Mouse (Mus musculus) MEL (cell line): ENCODE data around the gene Tlk1.

Source experiments
- CTCF ChIP-seq, 3 experiments: IDR thresholded peaks in 2 of 3; conservative IDR thresholded peaks in 1 of 3; 2 replicates each; pipeline ENCODE4 v1.5.1; 2011 to 2012; ENCODE audit warnings: low read length in 3 of 3, low read depth in 2 of 3, mild to moderate bottlenecking in 2 of 3, improper control_type of control experiment in 1 of 3, inconsistent platforms in 1 of 3, mixed read lengths in 1 of 3, moderate library complexity in 1 of 3; ENCODE audit not compliant: control insufficient read depth in 1 of 3, insufficient read depth in 1 of 3, poor library complexity in 1 of 3, severe bottlenecking in 1 of 3
- KAT2A ChIP-seq: conservative IDR thresholded peaks from 2 replicates; pipeline ENCODE4 v1.6.1; 2012; ENCODE audit warnings: low read depth, low read length, improper control_type of control experiment, inconsistent platforms
- MAFK ChIP-seq: IDR thresholded peaks from 2 replicates; pipeline ENCODE4 v1.6.1; 2011; ENCODE audit warnings: low read depth, mild to moderate bottlenecking, low read length, improper control_type of control experiment, borderline replicate concordance
- MAX ChIP-seq: IDR thresholded peaks from 2 replicates; pipeline ENCODE4 v1.6.1; 2011; ENCODE audit warnings: low read length, improper control_type of control experiment
- MAZ ChIP-seq: IDR thresholded peaks from 2 replicates; pipeline ENCODE4 v1.6.1; 2012; ENCODE audit warnings: low read depth, mild to moderate bottlenecking, inconsistent platforms, low read length, improper control_type of control experiment
- POLR2A ChIP-seq, 2 experiments: IDR thresholded peaks; 2 replicates each; pipeline ENCODE4 v1.6.1; 2011 to 2012; ENCODE audit warnings: low read length in 2 of 2, mild to moderate bottlenecking in 2 of 2, control low read depth in 1 of 2, improper control_type of control experiment in 1 of 2, low read depth in 1 of 2, moderate library complexity in 1 of 2; ENCODE audit not compliant: control insufficient read depth in 1 of 2, insufficient read depth in 1 of 2, poor library complexity in 1 of 2
- POLR2AphosphoS5 ChIP-seq: IDR thresholded peaks from 2 replicates; pipeline ENCODE4 v1.6.1; 2012; ENCODE audit warnings: low read depth, borderline replicate concordance, mild to moderate bottlenecking, inconsistent platforms, low read length, moderate library complexity, mixed read lengths
- RAD21 ChIP-seq: IDR thresholded peaks from 2 replicates; pipeline ENCODE4 v1.6.1; 2011; ENCODE audit warnings: mild to moderate bottlenecking, low read depth, low read length, improper control_type of control experiment

GRCm38 (mm10) chr2:70690195-70690594 lies 135.3 kb downstream of the Tlk1 start:
- no peak for TF ChIP-seq POLR2A (IDR thresholded peaks at IDR 0.05; ENCODE audit: control insufficient read depth in 1 of 2, insufficient read depth in 1 of 2, low read depth in 1 of 2, low read length in 2 of 2, poor library complexity in 1 of 2)
- TF ChIP-seq POLR2AphosphoS5: no peak
- TF ChIP-seq KAT2A: no peak
- no peak for TF ChIP-seq CTCF (IDR thresholded peaks at IDR 0.05 in 2 of 3, conservative IDR thresholded peaks at IDR 0.05 in 1 of 3; ENCODE audit: control insufficient read depth in 1 of 3, insufficient read depth in 1 of 3, low read depth in 2 of 3, low read length in 3 of 3, poor library complexity in 1 of 3, severe bottlenecking in 1 of 3)
- TF ChIP-seq MAZ: no peak
- no peak for TF ChIP-seq MAX
- no peak for TF ChIP-seq MAFK
- no peak for TF ChIP-seq RAD21
